Mouse (Mus musculus): ENCODE data around the gene Depp1. TPM values are rescaled to one million over a fixed set of nuclear protein-coding genes. Genes with fewer than 3 reads are reported as not detected.
A peak's percentile ranks its signal among the peaks of the same experiment; 100 is the strongest.

Depp1 gene
- total and polyA plus RNA-seq, 2 experiments = 125 to 244 TPM

DNA sequence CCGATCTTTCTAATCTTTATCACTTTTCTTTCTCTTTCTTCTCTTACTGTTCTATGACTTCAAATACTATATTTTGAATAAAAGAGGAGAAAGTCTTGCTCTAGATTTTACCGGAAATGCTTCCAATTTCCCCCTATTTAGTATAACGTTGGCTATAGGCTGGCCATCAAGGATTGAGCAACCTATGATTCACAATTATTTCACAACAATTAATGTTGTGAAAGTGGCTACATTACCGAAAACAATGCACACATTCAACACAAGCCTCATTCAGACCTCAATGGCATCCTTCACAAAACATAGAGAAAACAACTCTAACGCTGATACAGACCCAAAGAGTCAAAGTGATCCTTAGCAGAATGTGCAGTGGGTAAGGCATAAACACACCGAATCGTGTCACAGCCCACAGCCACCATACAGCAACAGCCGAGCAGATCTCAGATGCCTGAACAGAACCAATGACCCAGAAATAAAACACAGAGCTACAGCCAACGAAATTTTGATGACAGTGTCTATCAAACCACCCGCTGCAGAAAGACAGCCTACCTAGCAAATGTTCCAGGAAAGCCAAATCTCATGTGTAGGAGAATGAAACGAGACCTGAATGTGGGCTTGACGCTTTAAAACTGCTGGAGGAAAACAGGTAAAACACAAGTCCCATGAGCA, 15.8 kb downstream of the Depp1 start:
- Histone ChIP-seq H3K27ac (replicated peaks; ENCODE audit: insufficient read depth, low read depth, low read length) (no peak overlapping the region), H3K27me3 (ENCODE audit: control insufficient read depth, insufficient read depth, low read length) (no peaks in the 10 kb centered on the region), H3K4me1 (ENCODE audit: control insufficient read depth, insufficient read depth, low read length) (peaks cover 2% of the 10 kb centered on the region; the same call in 1 of the 2 replicates), H3K79me2 (ENCODE audit: control insufficient read depth, insufficient read depth, low read length) (no peaks in the 10 kb centered on the region), H3K9ac (ENCODE audit: low read depth, low read length) (no peak overlapping the region), H3K4me3 (ENCODE audit: insufficient read depth, low read depth, low read length) (no peak overlapping the region), H3K36me3 (ENCODE audit: control insufficient read depth, insufficient read depth, low read length) (no peaks in the 10 kb centered on the region)
- DNase-seq (ENCODE audit: extremely low read depth, low read depth, low spot score) = no peak
- TF ChIP-seq POLR2A (IDR thresholded peaks at IDR 0.05; ENCODE audit: extremely low read depth, insufficient read depth, low read length) (no peak), CTCF (IDR thresholded peaks at IDR 0.05; ENCODE audit: low read depth, low read length) (no peak)
- WGBS = 80% methylated on average over 12 of the region's 12 CpGs

DNA sequence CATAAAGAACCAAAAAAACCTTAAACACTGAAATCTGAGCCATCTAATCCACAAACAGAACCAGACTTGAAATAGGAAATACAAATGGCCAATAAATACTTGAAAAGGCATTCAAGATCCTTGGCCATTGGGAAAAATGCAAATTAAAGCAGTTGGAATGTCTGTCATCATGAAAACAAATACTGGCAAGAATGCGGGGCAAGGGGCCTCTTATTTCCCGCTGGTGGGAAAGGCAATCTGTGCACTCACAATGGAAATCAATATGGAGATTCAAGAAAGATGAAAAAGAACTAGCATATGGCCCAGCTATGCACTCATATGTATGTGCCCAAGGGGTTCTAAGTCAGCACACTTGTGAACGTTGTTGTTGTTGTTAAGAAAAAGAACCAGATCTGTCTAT, 16.5 kb downstream of the Depp1 start:
- Histone ChIP-seq H3K4me3 (ENCODE audit: insufficient read depth, low read depth, low read length) (no peak overlapping the region), H3K27ac (replicated peaks; ENCODE audit: insufficient read depth, low read depth, low read length) (no peak overlapping the region), H3K4me1 (ENCODE audit: control insufficient read depth, insufficient read depth, low read length) (peaks cover 2% of the 10 kb centered on the region; the same call in 1 of the 2 replicates), H3K9ac (ENCODE audit: low read depth, low read length) (no peak overlapping the region), H3K79me2 (ENCODE audit: control insufficient read depth, insufficient read depth, low read length) (no peaks in the 10 kb centered on the region), H3K27me3 (ENCODE audit: control insufficient read depth, insufficient read depth, low read length) (no peaks in the 10 kb centered on the region), H3K36me3 (ENCODE audit: control insufficient read depth, insufficient read depth, low read length) (no peaks in the 10 kb centered on the region)
- no peak for DNase-seq (ENCODE audit: extremely low read depth, low read depth, low spot score)
- WGBS = 85% methylated on average over 3 of the region's 3 CpGs
- TF ChIP-seq POLR2A (IDR thresholded peaks at IDR 0.05; ENCODE audit: extremely low read depth, insufficient read depth, low read length) (no peak), CTCF (IDR thresholded peaks at IDR 0.05; ENCODE audit: low read depth, low read length) (no peak)

DNA sequence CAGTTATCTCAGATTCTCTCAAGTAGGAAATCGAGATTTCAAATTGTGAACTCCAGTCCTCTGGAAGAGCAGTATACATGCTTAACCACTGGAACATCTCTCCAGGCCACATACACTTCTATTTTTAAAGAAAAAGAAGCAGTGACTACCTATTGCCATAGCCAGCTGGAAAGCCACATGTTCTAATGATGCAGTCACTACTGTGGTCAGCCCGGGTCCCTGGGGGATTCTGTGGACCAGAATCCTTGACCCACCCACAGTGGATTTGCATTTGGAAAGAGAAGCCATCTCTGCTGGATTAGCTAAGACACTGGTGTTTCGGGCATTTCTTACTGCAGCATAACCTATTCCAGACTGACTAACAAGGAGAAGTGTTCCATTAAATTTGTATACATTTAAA, 17.0 kb downstream of the Depp1 start:
- no peak overlapping the region for H3K4me3 ChIP-seq (ENCODE audit: insufficient read depth, low read depth, low read length)
- WGBS = 86% methylated on average over 3 of the region's 3 CpGs
- no peaks in the 10 kb centered on the region for H3K27me3 ChIP-seq (ENCODE audit: control insufficient read depth, insufficient read depth, low read length)
- no peak overlapping the region for H3K9ac ChIP-seq (ENCODE audit: low read depth, low read length)
- H3K27ac ChIP-seq (replicated peaks; ENCODE audit: insufficient read depth, low read depth, low read length) = no peak overlapping the region
- DNase-seq (ENCODE audit: extremely low read depth, low read depth, low spot score) = no peak
- TF ChIP-seq CTCF (IDR thresholded peaks at IDR 0.05; ENCODE audit: low read depth, low read length) = no peak
- no peak for TF ChIP-seq POLR2A (IDR thresholded peaks at IDR 0.05; ENCODE audit: extremely low read depth, insufficient read depth, low read length)
- H3K4me1 ChIP-seq (ENCODE audit: control insufficient read depth, insufficient read depth, low read length) = peaks cover 2% of the 10 kb centered on the region; the same call in 1 of the 2 replicates
- H3K36me3 ChIP-seq (ENCODE audit: control insufficient read depth, insufficient read depth, low read length) = no peaks in the 10 kb centered on the region
- H3K79me2 ChIP-seq (ENCODE audit: control insufficient read depth, insufficient read depth, low read length) = no peaks in the 10 kb centered on the region

DNA sequence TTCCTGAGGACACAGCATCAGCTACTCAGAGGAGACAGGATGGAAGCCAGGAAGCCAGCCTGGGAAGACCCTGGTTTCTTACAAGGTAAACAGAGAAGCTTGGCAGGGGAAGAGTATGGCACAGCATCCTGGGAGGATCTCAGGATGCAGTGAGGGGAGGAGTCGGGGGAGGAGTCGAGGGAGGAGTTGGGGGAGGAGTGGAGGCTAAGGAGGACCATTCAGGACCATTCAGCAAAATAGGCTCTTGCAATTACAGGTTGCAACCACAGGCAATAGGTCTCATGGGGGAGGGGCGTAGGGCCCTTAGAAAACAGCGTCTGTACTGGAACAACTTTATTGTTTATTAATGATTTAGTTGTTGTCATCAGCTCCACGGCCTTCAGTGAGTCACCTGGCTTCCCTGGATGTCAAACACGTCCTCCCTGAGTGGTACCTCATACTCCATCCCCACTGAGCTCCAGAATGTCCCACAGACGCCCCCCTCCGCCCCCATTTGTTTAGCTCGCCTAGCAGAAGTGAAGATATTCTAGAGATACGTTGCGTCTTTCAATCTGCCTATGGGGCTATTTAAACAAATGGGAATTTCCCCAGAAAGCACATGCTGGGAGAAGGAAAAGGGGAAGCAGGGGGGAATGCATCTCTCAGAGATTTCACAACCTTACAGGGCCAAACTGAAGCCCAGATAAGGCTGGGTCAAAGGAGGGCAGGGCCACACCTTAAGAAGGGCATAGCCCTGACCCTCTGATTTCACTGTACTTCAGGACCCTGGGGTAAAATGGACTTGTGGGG, 18.5 kb downstream of the Depp1 start:
- H3K36me3 ChIP-seq (ENCODE audit: control insufficient read depth, insufficient read depth, low read length) = no peaks in the 10 kb centered on the region
- H3K9ac ChIP-seq (ENCODE audit: low read depth, low read length) = no peak overlapping the region
- peaks cover 6% of the 10 kb centered on the region; the same call in 1 of the 2 replicates for H3K4me1 ChIP-seq (ENCODE audit: control insufficient read depth, insufficient read depth, low read length)
- peak; percentile 43 for DNase-seq (ENCODE audit: extremely low read depth, low read depth, low spot score)
- 52% methylated on average over 11 of the region's 11 CpGs for whole genome bisulfite sequencing
- no peaks in the 10 kb centered on the region for H3K27me3 ChIP-seq (ENCODE audit: control insufficient read depth, insufficient read depth, low read length)
- H3K79me2 ChIP-seq (ENCODE audit: control insufficient read depth, insufficient read depth, low read length) = no peaks in the 10 kb centered on the region
- H3K27ac ChIP-seq (replicated peaks; ENCODE audit: insufficient read depth, low read depth, low read length) = no peak overlapping the region
- H3K4me3 ChIP-seq (ENCODE audit: insufficient read depth, low read depth, low read length) = no peak overlapping the region
- TF ChIP-seq POLR2A (IDR thresholded peaks at IDR 0.05; ENCODE audit: extremely low read depth, insufficient read depth, low read length) (no peak), CTCF (IDR thresholded peaks at IDR 0.05; ENCODE audit: low read depth, low read length) (no peak)

DNA sequence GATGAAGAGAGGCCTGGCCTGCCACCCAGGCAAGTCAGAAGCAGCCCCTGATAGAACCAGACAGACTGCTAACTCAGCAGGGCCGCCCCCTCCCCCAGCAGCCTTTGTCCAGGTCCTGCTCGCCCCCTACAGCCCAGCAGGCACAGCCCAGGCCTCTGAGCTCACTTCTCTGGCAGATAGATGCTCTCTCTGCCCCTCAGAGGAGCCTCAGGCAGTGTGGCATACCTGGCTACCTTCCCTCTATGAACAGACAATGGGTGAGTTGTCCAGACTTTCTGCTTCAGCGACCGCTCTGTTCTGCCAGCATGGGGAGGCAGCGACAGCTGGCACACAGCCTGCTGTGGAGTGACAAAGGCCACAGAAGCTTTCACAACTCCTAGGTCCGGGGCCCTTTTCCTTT, 19.7 kb downstream of the Depp1 start:
- Histone ChIP-seq H3K27ac (replicated peaks; ENCODE audit: insufficient read depth, low read depth, low read length) (no peak overlapping the region), H3K36me3 (ENCODE audit: control insufficient read depth, insufficient read depth, low read length) (no peaks in the 10 kb centered on the region), H3K9ac (ENCODE audit: low read depth, low read length) (no peak overlapping the region), H3K4me3 (ENCODE audit: insufficient read depth, low read depth, low read length) (no peak overlapping the region), H3K27me3 (ENCODE audit: control insufficient read depth, insufficient read depth, low read length) (no peaks in the 10 kb centered on the region), H3K79me2 (ENCODE audit: control insufficient read depth, insufficient read depth, low read length) (no peaks in the 10 kb centered on the region), H3K4me1 (ENCODE audit: control insufficient read depth, insufficient read depth, low read length) (peaks cover 6% of the 10 kb centered on the region; the same call in 1 of the 2 replicates)
- TF ChIP-seq CTCF (IDR thresholded peaks at IDR 0.05; ENCODE audit: low read depth, low read length) = 0 out of 2 replicates have a peak, but pooled peaks have one; percentile 1
- TF ChIP-seq POLR2A (IDR thresholded peaks at IDR 0.05; ENCODE audit: extremely low read depth, insufficient read depth, low read length) = no peak
- WGBS = 30% methylated on average over 6 of the region's 6 CpGs
- peak; percentile 76 for DNase-seq (ENCODE audit: extremely low read depth, low read depth, low spot score)

Data from liver, adult 2 months (tissue).